Mouse (Mus musculus) mouse trophoblast stem cell (cell line): ENCODE data around the gene Anp32a.

Experiments used
- in situ Hi-C, 2 experiments: fragments of 300-500 bp; cut with MseI, MboI; formaldehyde crosslinking; loops; 2 replicates in 1 of 2; 3 replicates in 1 of 2; pipeline ENCODE4 v1.15.1; 2025

Anp32a gene

DNA sequence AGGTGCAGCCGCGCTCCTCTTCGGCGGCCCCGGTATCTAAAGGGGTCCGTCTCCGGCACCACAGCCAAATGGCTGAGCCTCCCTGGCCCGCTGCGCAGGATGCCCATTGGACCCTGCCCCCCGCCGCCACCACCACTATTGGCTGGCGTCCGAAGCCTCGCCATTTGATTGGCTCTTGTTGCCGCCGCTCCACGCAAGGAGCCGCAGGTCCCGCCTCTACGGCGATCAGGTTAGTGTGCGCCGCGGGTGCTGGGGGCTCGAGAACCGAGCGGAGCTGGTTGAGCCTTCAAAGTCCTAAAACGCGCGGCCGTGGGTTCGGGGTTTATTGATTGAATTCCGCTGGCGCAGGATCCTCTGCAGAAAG lies at the start of gene Anp32a:
Gene Anp32a, plus strand, starts transcription at position 171 of the 364 bp plus-strand sequence.
- in situ Hi-C loops, result no loop called here

DNA sequence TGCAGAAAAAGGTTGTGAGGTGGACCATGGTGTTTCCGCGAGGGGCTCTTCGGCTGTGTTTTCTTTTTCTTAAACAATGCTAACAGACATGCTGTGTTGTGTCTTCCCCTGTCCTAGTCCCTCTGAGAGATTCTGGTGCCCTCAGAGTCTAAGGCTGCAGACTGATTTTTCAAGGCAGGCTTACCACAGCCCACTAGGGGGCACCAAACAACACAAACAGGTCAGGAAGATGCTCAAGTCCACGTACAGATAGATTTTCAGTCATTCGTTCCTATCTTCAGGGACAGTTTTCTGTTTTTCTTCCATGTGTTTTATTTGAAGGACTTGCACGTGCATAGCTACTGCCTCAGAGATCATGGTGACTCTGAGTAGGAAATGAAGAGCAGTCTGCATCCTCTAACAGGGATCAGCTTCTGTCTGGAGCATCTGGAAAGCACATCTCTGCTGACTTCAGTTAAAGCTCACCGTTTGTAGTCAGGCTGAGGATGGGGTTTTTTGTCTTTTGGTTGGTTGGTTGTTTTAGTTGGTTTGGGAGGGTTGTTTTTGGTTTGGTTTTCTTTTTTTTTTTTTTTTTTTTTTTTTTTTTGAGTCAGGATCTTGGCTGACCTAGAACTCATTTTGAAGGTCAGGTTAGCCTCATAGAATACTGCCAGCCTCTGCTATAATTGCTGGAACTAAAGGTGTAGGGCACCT lies 45.9 kb upstream of the Anp32a start:
- in situ Hi-C loops, result no loop called here

DNA sequence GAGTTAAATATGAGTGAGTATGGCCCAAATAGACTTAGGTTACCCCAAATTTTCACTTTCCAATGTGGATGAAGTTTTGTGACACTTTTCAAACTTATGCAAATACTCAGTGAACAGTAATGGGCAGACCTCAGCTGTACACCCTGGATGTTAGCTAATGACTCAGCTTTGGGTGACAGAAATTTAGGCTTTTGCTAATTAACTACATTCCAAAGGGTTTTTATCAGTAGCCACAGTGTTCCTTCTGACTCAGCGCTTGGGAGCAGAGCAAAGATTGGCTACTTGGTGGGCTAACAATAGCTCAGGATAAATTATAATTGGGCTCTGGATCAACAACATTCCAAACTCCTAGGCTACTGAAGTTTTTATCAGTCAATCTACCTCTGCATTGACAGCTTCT lies 44.2 kb upstream of the Anp32a start:
- in situ Hi-C loops, result no loop called here

DNA sequence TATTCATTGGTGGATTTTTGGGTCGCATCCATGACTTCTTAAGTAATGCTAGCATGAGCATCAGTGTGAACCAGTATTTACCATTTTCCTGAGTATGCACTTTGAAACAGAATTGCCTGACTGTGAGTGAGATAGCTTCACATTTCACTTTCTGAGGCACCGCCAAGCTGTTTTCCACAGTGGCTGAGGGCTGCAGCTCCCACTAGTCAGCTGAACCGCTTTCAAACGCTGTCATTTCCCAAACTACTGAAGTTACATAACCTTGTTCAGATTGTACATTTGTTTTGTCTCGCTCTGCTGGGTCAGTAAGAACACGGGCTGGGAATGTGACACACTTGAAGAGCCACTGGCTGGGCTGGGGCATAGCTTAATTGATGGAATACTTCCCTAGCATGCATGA lies 25.5 kb upstream of the Anp32a start:
- in situ Hi-C loops, result no loop called here

DNA sequence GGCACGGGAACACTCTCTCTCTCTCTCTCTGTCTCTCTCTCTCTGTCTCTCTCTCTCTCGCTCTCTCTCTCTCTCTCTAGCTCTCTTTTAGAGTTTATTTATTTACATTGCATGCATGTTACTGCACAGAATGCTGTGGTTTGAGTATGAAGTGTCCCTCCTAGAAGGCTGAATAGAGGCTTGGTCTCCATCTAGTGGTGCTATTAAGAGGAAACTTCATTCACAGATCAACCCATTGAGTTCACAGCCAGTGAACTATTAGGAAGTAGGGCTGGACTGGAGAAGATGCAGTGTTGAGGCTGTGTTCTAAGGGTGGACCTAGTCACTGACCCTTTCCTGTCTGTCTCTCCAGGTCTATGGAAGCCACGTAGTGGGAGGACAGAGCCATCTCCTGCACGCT lies 22.4 kb upstream of the Anp32a start:
- in situ Hi-C loops, result no loop called here

DNA sequence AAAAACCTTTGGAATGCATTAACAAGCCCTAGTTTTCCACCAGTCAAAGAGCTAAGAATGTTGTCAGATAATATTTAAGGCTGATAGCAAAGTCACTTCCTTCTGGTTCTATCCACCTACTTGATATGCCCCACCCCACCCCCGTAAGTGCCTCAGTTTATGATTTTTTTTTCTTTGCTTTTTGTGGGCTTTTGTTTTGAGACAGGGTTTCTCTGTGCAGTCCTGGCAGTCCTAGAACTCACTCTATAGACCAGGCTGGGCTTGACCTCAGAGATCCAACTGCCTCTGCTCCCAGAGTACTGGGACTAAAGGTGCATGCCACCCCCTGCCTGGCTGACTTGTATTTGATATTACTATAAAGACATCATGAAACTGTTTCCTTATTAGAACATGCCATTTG lies 17.3 kb upstream of the Anp32a start:
- in situ Hi-C loops, result no loop called here

DNA sequence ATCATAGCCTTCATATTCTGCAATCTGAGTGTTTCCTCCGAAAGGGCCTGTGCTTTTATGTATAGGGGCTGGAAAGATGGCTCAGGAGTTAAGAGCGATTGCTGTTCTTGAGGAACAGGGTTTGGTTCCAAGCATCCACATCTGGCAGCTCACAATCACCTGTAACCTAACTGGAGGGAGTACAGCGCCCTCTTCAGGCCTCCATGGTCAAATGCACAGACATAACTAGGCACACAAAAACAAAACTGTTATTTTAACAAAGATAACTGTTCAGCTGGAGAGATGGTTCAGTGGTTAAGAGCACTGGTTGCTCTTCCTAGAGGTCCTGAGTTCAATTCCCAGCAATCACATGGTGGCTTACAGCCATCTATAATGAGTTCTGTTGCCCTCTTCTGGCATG lies 15.1 kb upstream of the Anp32a start:
- in situ Hi-C loops, result no loop called here

DNA sequence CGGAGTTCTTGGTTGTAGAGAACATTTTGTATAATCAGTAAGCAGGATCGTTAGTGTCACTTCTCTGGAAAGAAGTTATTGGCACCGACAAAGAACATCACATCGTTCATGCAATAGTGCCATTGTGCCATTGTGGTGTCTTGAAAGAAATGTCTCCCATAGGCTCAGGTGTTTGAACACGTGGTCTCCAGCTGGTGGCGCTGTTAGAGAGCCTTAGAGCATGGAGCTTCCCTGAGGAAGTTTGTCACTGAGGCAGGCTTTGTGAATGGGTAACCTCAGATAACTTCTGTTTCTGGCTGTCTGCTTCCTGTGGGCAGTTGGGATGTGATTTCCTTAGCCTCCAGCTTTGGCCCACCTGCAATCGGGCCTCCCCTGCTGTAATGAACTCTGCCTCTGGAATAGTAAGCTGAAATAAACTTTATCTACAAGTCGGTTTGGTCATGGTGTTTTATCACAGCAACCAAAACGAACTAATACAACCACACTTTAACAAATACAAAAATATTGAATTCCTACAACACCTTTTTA lies 6.7 kb upstream of the Anp32a start:
- in situ Hi-C loops, result no loop called here

DNA sequence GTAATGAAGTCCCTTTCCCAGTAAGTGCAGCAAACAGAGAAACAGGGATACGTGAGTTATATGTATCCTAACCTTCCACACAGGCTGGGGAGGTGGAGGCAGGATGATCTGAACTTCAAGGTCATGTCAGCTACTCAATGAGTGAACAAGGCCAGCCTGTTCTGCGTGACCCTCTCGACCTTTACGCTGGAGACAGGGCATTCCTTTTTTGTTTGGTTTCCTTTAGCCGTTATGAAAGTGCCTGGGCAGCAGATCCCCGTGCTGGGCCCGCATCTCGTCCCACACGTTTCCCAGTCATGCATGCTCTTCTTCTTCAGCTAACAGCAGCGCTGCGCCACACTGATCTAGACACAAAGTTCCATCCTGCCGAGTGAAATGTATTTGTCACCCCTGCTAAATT lies 5.7 kb upstream of the Anp32a start:
- in situ Hi-C loops, result no loop called here

DNA sequence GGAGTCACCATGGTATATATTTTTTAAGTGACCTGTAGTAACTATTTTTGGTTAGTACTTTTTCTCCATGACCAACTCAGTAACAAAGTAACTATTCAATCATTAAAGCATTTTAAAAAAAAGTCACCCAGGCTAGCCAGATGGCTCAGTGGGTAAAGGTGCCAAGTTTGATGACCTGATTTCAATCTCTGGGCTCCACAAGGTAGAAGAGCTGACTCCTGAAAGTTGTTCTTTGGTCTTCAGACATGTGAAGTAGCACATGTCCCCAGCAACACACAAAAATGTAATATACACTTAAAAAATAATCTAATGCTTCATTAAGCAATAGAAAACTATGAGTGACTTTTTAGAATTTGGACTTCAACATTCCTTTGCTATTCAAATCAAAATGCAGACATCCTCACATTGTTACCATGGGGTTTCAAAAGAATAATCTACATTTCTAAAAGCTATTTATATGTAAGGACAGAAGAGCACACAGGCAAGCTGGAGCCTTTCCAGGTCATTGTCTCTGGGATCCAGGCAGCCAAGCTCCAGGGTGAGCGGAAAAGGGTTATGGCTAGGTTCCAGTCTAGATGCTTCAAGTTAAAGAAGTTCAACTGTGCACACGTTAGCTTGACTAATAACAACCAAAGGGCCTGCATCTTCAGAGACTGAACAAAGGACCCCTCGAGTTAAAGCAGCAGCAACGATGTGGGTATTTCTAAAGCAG lies 3.0 kb upstream of the Anp32a start:
- in situ Hi-C loops, result no loop called here

DNA sequence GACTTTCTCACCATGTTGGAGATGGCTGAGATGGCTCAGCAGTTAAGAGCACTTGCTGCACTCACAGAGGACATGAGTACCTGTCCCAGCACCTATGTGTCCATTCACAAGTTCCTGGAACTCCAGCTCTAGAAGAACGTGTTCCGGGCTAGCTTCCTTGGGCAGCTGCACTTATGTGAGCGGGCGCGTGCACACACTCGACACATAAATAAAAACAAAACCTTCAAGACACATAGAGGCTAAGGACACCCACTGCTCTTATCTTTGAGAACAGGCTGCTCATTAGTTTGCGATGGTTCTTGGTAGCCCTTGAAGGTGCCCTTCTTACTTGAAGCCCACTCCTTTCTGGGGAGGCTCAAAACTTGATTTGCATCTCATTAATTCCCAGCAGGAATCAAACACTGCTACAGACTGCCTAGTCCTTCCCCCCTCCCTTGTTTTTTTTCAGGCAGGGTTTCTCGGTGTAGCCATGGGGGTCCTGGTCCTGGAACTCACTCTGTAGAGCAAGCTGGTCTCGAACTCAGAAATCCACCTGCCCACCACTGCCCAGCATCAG lies 2.4 kb upstream of the Anp32a start:
- in situ Hi-C loops, result no loop called here

DNA sequence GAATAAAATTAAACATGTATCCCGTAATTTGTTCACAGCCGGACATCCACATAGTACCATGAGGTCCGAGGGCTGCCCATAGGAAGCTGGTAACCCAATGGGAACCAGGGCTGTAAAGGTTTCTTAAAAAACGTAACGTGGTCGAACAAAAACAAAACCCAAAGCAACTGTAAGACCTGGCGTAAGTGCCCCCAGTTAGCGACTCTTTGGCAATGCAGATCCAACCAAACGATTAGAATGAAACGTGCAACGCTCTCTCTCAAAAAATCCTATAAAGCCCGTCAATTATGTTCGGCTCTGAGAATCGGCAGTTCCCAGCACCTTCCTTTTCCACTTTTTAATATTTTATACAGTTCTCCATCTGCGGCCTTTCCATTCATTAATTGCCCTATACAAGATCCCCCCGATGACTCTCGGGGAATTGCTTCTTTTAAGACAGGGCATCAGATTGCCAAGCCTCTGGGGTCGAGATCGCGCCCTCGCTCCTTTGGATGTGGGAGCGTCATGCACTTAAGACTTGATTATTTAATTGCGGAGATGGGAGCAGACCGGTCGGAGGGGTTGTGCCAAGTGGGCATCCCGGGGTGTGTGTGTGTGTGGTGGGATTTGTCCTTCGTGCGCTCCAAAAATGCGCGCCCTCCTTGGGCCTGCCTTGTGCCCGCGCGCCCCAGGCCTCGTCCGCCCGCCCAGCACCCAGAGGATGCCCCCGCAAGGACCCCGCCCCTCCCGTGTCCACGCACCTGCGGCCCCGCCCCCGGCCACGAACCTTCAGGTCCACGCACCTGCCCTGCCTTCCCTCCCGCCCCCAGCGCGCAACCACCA lies 581 bp upstream of the Anp32a start:
- in situ Hi-C loops, result no loop called here

DNA sequence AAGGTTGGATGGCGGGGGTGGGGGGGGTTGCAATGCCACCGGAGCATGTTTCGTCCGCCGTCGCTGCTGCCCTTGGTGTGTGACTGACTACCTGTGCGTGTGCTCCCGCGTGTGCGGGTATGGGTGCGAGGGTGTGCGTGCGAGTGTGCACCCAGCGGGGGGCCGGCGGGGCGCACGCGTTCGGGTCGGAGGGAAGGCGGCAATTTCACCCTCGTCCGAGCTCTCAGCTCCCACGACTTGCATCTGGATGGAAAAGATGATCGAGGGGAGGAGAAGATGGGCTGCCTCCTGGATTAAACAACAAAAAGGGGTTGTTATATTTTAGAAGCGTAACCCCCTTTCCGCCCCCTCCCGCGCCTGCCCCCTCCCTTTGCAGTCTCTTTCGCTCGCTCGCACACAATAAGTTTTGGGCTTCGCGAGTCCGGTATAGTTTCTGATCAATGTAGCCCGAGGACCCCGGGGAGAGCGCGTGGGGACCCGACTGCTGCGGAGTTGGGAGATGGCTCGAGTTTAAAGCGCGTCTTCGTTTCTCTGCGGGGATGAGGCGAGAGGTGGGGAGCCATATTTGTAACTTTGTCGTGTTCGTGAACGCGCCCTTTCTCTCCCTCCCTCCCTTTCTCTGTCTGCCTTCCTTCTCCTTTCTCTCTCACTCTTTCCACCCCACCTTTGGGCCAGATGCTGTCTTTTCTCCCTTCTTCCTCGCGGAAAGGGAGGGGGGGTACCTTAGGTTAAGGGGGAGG lies 778 bp downstream of the Anp32a start:
- in situ Hi-C loops, result no loop called here

DNA sequence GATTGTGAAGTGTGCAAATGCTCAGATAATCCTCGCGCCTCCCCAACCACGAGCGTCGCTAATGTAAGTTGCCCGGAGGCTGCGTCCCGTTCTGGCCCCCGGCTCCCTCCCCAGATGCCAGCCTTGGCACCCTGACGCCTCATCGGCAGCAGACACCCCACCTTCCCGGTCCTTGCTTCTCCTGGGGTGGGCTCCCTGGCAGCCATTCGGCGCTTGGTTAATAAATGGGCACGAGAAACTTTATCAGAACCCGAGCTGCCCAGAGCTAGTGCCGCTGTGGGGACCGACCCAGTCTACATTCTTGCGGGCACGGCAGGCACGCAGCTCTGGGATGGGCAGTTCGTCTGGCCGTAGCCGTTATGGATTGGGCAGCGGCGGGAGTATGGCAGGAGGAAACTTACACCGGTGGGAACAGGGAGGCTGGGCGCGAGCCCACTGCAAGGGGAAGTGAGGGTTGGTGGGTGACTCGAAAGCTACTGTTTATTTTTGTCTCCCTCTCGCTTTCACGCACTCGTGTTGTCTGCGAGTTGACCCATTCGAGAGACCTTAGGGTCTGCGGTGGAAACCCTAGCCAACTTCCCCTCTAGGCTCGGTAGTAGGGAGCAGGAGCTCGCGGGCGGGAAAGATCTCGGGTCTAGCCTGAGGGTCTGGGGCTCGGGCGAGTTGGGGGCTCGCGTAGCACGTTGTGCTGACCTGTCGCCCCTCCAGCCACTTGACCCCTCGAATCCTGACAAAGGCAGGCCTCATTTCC lies 1.5 kb downstream of the Anp32a start:
- in situ Hi-C loops, result no loop called here

DNA sequence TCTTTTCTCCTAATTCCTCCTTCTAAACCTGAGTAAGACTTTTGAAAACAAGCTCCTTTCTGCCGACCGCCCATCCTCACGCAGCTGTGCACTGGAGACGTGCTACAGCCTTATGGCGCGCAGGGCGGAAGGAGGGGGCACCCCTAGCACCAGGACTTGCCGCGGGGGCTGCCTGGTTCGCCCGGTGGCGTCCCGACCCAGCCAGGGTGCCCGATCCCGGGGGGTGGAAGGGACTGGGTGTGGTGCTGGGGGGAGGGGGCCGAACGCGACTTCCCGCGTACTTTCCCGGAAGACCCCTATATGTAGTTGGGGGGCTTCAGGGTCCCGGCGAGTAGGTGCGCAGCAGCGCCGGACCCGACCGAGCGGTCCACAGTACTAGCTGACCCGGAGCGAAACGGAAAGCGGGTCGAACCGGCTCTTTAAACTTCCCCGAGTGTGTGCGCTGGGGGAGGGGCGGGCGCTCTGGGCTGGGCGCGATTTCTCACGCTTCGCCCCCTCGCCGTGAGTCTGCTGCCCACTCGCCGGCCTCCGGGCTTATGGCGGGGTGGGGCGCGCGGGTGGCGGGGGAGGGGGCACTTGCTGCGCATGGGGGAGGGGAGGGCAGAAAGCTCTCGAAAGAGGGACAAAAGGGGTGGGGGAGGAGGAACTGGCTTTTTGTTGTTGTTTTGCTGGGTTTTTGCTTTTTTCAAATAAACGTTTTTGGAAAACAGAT lies 2.3 kb downstream of the Anp32a start:
- in situ Hi-C loops, result no loop called here

DNA sequence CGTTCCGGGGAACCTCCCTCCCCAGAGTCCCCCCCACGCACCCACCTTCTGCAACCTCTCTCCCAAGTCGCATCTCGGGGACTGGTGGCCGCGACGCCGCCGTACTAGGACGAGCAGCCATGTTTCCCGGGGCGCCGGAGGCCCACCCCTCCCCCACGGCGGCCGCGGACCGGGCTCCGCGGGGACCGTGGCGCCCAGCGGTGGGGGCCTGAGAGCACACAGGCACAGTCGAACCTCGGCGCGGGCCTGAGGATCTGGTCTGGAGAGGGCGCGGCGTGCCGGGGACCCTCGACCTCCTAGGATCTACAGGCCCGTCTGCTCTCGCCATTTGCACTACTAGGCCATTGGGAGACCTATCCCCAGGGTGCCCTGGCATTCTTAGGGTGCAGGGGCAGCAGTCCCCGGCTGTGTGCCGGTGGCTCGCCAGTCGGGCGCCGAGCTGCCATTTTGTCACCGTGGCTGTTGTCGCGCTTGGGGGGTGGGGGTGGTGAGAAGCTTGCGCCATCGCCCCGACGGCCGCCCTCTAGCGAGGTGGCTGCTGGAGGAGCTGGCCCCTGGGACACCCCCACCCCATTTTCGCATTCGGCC lies 2.9 kb downstream of the Anp32a start:
- in situ Hi-C loops, result no loop called here

DNA sequence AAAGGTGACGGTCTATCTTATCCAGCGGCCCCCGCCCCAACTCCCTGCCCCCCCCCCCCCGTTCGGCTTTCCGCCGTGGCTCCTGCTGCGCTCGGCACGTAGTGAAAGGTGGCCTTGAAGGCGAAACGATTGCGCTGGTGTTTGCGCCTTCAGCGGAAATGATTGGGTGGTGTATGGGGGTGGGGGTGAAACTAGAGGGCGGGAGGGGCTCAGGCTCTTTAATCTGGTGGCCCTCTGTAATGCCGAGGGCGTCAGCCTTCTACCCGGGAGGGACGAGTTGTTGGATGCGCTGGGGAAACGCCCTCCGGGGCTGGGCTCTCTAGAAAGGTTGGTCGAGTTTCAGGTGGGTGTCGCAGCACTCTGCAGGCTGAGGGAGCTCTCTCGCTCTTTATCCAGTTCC lies 3.5 kb downstream of the Anp32a start:
- in situ Hi-C loops, result no loop called here

DNA sequence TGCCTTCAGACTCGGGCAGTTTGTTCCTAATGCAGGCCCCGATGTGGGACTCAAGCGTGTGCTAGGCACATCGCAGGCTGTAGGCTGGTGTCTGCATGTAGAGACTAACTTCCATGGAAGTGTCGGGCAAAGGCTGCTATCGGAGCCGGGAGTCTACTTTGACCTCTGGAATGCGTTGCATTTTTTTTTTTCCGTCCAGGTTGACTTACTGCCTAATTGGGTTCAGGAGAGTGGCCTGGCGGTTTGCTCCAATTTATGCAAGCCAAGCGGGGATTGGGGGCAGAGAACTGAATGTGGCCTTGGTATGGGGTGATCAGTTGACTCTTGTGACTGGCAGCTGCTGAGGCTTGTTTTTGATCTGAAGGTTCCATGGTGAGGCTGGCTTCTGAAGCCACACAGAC lies 4.0 kb downstream of the Anp32a start:
- in situ Hi-C loops, result no loop called here

DNA sequence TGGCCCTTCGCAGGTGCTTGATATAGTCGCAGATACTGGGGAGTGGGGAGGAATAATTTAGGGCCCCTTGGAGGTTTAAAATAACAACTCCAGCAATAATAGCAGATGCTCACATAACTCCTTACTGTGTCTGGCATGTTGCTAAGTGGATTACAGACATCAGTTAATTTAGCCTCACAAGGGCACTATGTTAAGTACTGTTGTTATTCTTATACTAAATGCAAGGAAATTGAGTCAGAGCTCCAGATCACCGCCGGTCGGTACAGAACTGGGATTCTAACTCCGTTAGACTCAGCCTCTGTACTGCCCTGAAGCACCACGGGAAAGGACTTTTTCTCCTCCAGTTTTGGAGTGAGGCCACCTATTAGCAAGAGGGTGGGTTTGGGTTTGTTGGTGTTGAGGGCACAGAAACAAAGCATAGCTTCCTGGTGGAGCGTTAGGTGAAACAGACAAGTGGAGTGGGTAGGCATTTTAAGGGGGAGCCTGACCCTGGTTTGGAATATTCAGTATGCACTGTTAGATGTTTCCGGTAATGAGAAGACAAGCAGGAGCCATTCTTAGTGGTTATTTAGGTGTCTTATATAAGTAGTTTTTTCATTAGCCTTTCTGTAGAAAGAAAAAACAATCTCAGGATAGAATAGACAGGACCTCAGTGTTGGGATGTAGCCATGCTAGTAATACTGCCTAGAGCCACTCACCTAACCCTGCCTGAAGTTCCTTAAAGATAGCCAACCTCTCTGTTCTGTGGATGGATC lies 4.7 kb downstream of the Anp32a start:
- in situ Hi-C loops, result no loop called here
